Mouse (Mus musculus) CH12.LX (cell line): ENCODE measurements around the gene Leng9. TPM values are rescaled to one million over a fixed set of nuclear protein-coding genes. Genes with fewer than 3 reads are reported as not detected.

Source experiments
- DNase-seq: peaks from one replicate; pipeline ENCODE4 v3.0.0-alpha.2; 2013; ENCODE audit errors: extremely low read depth
- H3K27ac ChIP-seq: 2 replicates; pipeline ENCODE4 v1.5.1; 2012; ENCODE audit warnings: low read depth, mild to moderate bottlenecking, control low read depth, moderate library complexity; ENCODE audit not compliant: insufficient read depth
- H3K27me3 ChIP-seq: replicated peaks from 2 replicates; pipeline ENCODE3; 2012; ENCODE audit warnings: inconsistent platforms
- H3K36me3 ChIP-seq, 2 experiments: replicated peaks in 1 of 2; 2 replicates each; pipeline versions ENCODE3 to v1.6.1; 2012; ENCODE audit warnings: inconsistent platforms in 1 of 2, low read length in 1 of 2, mild to moderate bottlenecking in 1 of 2, mixed read lengths in 1 of 2, moderate library complexity in 1 of 2; ENCODE audit not compliant: control insufficient read depth in 1 of 2, insufficient read depth in 1 of 2
- H3K4me1 ChIP-seq, 2 experiments: 2 replicates each; pipeline ENCODE4 v1.6.1; 2012; ENCODE audit warnings: inconsistent platforms in 1 of 2, moderate library complexity in 1 of 2; ENCODE audit not compliant: insufficient read depth in 2 of 2, control insufficient read depth in 1 of 2
- H3K4me2 ChIP-seq: 2 replicates; pipeline ENCODE4 v1.6.1; 2012; ENCODE audit warnings: low read depth, mild to moderate bottlenecking, control low read depth; ENCODE audit not compliant: poor library complexity, insufficient read depth, severe bottlenecking
- H3K4me3 ChIP-seq, 3 experiments: fragments of 150-350 bp in 1 of 3; sonication (generic) in 1 of 3; replicated peaks in 1 of 3; 2 replicates each; pipeline versions ENCODE3 to v1.5.1; 2011 to 2012; ENCODE audit warnings: low read depth in 2 of 3, low read length in 2 of 3, mild to moderate bottlenecking in 2 of 3, moderate library complexity in 2 of 3, control low read depth in 1 of 3, improper control_type of control experiment in 1 of 3, inconsistent platforms in 1 of 3, mixed read lengths in 1 of 3; ENCODE audit not compliant: poor library complexity in 1 of 3
- H3K79me2 ChIP-seq: replicated peaks from 2 replicates; pipeline ENCODE4 v1.6.1; 2012; ENCODE audit warnings: mild to moderate bottlenecking, moderate library complexity; ENCODE audit not compliant: control insufficient read depth, poor library complexity, insufficient read depth, severe bottlenecking; ENCODE audit errors: extremely low read depth
- H3K9ac ChIP-seq: 2 replicates; pipeline ENCODE4 v1.6.1; 2012; ENCODE audit warnings: low read depth, mild to moderate bottlenecking, control low read depth, moderate library complexity; ENCODE audit not compliant: insufficient read depth
- H3K9me3 ChIP-seq: replicated peaks from 2 replicates; pipeline ENCODE3; 2012; ENCODE audit warnings: low read length, inconsistent platforms, mixed read lengths
- CHD2 ChIP-seq: IDR thresholded peaks from 2 replicates; pipeline ENCODE4 v1.6.1; 2011; ENCODE audit warnings: low read length, improper control_type of control experiment
- CTCF ChIP-seq, 2 experiments: IDR thresholded peaks in 1 of 2; conservative IDR thresholded peaks in 1 of 2; 2 replicates each; pipeline ENCODE4 v1.5.1; 2011 to 2012; ENCODE audit warnings: low read depth in 2 of 2, low read length in 2 of 2, improper control_type of control experiment in 1 of 2, inconsistent platforms in 1 of 2, mild to moderate bottlenecking in 1 of 2, moderate library complexity in 1 of 2
- ELF1 ChIP-seq: IDR thresholded peaks from 2 replicates; pipeline ENCODE4 v1.6.1; 2014; ENCODE audit warnings: low read depth, mild to moderate bottlenecking, inconsistent platforms, low read length, improper control_type of control experiment
- PAX5 ChIP-seq: IDR thresholded peaks from 2 replicates; pipeline ENCODE4 v1.6.1; 2012; ENCODE audit warnings: low read length, inconsistent platforms, mixed read lengths
- SMC3 ChIP-seq: IDR thresholded peaks from 2 replicates; pipeline ENCODE4 v1.6.1; 2011; ENCODE audit warnings: low read depth, low read length, improper control_type of control experiment
- dilution Hi-C: fragments of 300-500 bp; cut with MboI; formaldehyde crosslinking; loops from 2 replicates; pipeline ENCODE4 v1.14.3; 2020; ENCODE audit warnings: low sequenced_read_pairs; ENCODE audit not compliant: extremely low pct_unique_long_range_greater_than_20kb, extremely low pct_ligation_motif_present
- in situ Hi-C: fragments of 300-500 bp; cut with MboI; formaldehyde crosslinking; loops from 3 replicates; pipeline ENCODE4 v1.14.3; 2019; ENCODE audit warnings: low sequenced_read_pairs, low pct_ligation_motif_present, low pct_unique_long_range_greater_than_20kb, mixed read lengths
- polyA plus RNA-seq: library from polyadenylated mRNA; unstranded; fragments of >175 nt; gene quantifications from 2 replicates; pipeline ENCODE4 v1.2.1, GENCODE M21; 2012; ENCODE audit warnings: low read depth; ENCODE audit not compliant: insufficient read length
- total RNA-seq, 2 experiments: library from RNA; depleted of rRNA; stranded (reverse); fragments of 300-350 nt in 1 of 2; fragments of >200 nt in 1 of 2; gene quantifications; 2 replicates each; pipeline ENCODE4 v1.2.3; 2012 to 2014

Leng9 gene
- total and polyA plus RNA-seq, 3 experiments = 1.1 to 1.2 (median 1.2) TPM

DNA sequence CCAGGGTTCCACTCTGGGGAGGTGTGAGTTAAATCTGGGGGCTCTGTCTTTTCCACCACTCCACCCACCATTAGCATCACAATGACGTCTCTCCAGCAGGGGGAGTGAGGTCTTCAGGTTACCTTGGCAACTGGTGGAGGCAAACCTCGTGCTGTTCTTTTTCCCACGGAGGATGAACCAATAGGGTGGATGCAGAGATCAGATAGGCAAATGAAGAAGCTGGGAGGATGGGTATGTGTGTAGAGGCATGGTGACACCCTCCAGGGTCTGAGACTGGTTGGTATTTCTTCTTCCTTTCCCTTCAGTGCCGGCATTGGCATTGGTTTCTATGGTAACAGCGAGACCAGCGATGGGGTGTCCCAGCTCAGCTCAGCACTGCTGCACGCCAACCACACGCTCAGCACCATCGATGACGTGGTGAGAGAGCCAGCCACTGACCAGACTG is 25.8 kb downstream of the Leng9 start:
- Histone ChIP-seq H3K27ac (no peak overlapping the region), H3K4me3 (no peak overlapping the region), H3K4me1 (peaks cover 0 to 5% of the 10 kb centered on the region in 2 experiments; a peak in 1 of 4 replicates), H3K79me2 (no peaks in the 10 kb centered on the region), H3K27me3 (no peaks in the 10 kb centered on the region), H3K36me3 (peaks cover 0 to 14% of the 10 kb centered on the region in 2 experiments), H3K9me3 (no peaks in the 10 kb centered on the region), H3K9ac (no peak overlapping the region), H3K4me2 (no peak overlapping the region)
- TF ChIP-seq CTCF (conservative IDR thresholded peaks at IDR 0.05 in 1 of 2, IDR thresholded peaks at IDR 0.05 in 1 of 2; ENCODE audit: low read depth in 2 of 2, low read length in 2 of 2) (peak in 1 of 2 experiments; percentile 37; a peak in 2 of 4 replicates), SMC3 (no peak)
- dilution Hi-C loops = no loop called here
- in situ Hi-C loops = loop anchor here (10.0 kb wide), 2 partner anchors 300 to 390 kb away; partner anchors contain the start of gene Tnnt1
- DNase-seq = peak; percentile 35

DNA sequence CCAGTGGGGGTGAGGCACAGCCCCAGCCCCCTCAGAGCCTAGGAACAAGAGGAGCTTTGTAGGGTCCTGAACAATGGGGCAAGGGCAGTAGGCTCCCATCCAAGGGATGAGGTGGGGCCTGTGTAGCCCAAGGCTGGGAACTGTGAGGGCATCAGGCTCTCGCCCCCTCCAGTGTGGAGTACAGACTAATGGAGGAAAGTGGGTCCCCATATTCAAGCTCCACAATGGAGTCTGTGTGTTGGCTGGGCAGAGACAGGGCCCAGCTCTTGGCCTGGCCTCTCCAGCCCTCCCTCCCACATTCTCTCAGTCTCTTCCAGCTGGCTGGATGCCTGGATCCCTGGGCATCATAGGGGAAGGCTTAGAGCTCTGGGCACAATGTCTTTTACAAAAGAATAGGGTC is 26.4 kb downstream of the Leng9 start:
- H3K9me3 ChIP-seq = no peaks in the 10 kb centered on the region
- H3K79me2 ChIP-seq = no peaks in the 10 kb centered on the region
- no peaks in the 10 kb centered on the region for H3K27me3 ChIP-seq
- H3K4me2 ChIP-seq = no peak overlapping the region
- in situ Hi-C loops (loop anchor here (10.0 kb wide), 2 partner anchors 301 to 391 kb away; partner anchors contain the start of gene Tnnt1), dilution Hi-C loops (no loop called here)
- H3K9ac ChIP-seq = no peak overlapping the region
- TF ChIP-seq ELF1 = no peak
- no peak overlapping the region for H3K27ac ChIP-seq
- H3K4me3 ChIP-seq = no peak overlapping the region
- H3K4me1 ChIP-seq = peaks cover 0 to 5% of the 10 kb centered on the region in 2 experiments; a peak in 1 of 4 replicates
- no peak for DNase-seq
- H3K36me3 ChIP-seq = peaks cover 0 to 14% of the 10 kb centered on the region in 2 experiments

DNA sequence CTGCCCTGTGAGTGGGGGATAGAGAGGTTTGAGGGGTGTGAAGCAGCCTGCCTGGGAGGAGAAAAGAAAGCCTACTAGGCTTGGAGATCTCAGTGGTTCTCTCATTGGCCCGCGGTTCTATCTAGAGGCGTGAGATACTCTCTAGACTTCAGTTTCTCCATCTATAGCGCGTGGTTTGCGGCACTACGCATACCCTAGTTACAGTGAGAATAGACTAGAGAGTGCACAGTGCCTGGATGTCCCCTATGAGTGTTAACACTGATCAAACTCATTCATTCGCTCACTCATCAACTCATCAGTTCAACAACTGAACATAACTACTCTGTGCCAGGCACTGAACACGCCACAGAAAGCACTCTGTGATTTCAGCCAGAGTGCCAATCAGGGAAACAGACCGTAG is 27.4 kb downstream of the Leng9 start:
- no peaks in the 10 kb centered on the region for H3K79me2 ChIP-seq
- dilution Hi-C loops = no loop called here
- no peaks in the 10 kb centered on the region for H3K9me3 ChIP-seq
- no peak for DNase-seq
- TF ChIP-seq CHD2 (no peak), PAX5 (no peak)
- H3K4me3 ChIP-seq = no peak overlapping the region
- in situ Hi-C loops = loop anchor here (10.0 kb wide), 2 partner anchors 302 to 392 kb away; partner anchors contain the start of gene Tnnt1
- peaks cover 0 to 10% of the 10 kb centered on the region in 2 experiments for H3K36me3 ChIP-seq
- H3K9ac ChIP-seq = no peak overlapping the region
- H3K4me1 ChIP-seq = peaks cover 0 to 5% of the 10 kb centered on the region in 2 experiments; a peak in 1 of 4 replicates
- no peak overlapping the region for H3K4me2 ChIP-seq
- no peaks in the 10 kb centered on the region for H3K27me3 ChIP-seq
- no peak overlapping the region for H3K27ac ChIP-seq
